Mouse (Mus musculus) liver, embryonic 11.5 days (tissue): ENCODE data around the gene Slc36a1. TPM values are rescaled to one million over a fixed set of nuclear protein-coding genes. Genes with fewer than 3 reads are reported as not detected.

ENCODE experiments used
- ATAC-seq: fragments of 200-750 bp; cut with Nextera tagmentation; replicated peaks from 2 replicates; pipeline ENCODE4 v1.8.0; 2017; ENCODE audit warnings: moderate number of reproducible peaks, mild to moderate bottlenecking, moderate TSS enrichment, moderate library complexity; ENCODE audit not compliant: low FRiP score
- DNase-seq: peaks from one replicate; pipeline ENCODE4 v3.0.0-alpha.2; 2017; ENCODE audit warnings: low spot score
- H3K27ac ChIP-seq: fragments of 300-500 bp; sonication (generic); 2 replicates; pipeline ENCODE4 v1.5.1; 2014; ENCODE audit warnings: mild to moderate bottlenecking, low read depth, low read length, control low read depth
- H3K27me3 ChIP-seq: fragments of 300-500 bp; sonication (generic); replicated peaks from 2 replicates; pipeline ENCODE4 v1.6.1; 2014; ENCODE audit warnings: low read length, mixed read lengths; ENCODE audit not compliant: control insufficient read depth, insufficient read depth
- H3K36me3 ChIP-seq: fragments of 300-500 bp; sonication (generic); 2 replicates; pipeline ENCODE4 v1.6.1; 2014; ENCODE audit warnings: mild to moderate bottlenecking, low read length, moderate library complexity, mixed read lengths; ENCODE audit not compliant: control insufficient read depth, insufficient read depth
- H3K4me1 ChIP-seq: fragments of 300-500 bp; sonication (generic); replicated peaks from 2 replicates; pipeline ENCODE4 v1.6.1; 2014; ENCODE audit warnings: low read length, mixed read lengths; ENCODE audit not compliant: control insufficient read depth, insufficient read depth
- H3K4me2 ChIP-seq: fragments of 300-500 bp; sonication (generic); 2 replicates; pipeline ENCODE4 v1.6.1; 2014; ENCODE audit warnings: mild to moderate bottlenecking, control low read depth, moderate library complexity
- H3K4me3 ChIP-seq: fragments of 300-500 bp; sonication (generic); 2 replicates; pipeline ENCODE4 v1.5.1; 2014; ENCODE audit warnings: low read depth, low read length, control low read depth
- H3K9ac ChIP-seq: fragments of 300-500 bp; sonication (generic); 2 replicates; pipeline ENCODE4 v1.6.1; 2014; ENCODE audit warnings: low read depth, low read length, control low read depth
- H3K9me3 ChIP-seq: fragments of 300-500 bp; sonication (generic); 2 replicates; pipeline ENCODE4 v1.6.1; 2016; ENCODE audit warnings: low read length, inconsistent platforms, mixed read lengths; ENCODE audit not compliant: control insufficient read depth
- WGBS: fragments of 180-500 bp; shearing (Covaris S2); extraction: QIAGEN DNeasy Blood & Tissue Kit; methylation state at CpG from one replicate; pipeline ENCODE4 v1.1.7; 2014; 5-methylcytosine and 5-hydroxymethylcytosine counted together
- polyA plus RNA-seq: library from polyadenylated mRNA; unstranded; fragments of >200 nt; fragmentation: Nextera tagmentation; extraction: Ambion mirVana; gene quantifications from 2 replicates; pipeline ENCODE4 v1.2.1, GENCODE M21; 2014

The Slc36a1 gene
- polyA plus RNA-seq, 1 experiment from 2014 or later: 2.9 TPM

DNA sequence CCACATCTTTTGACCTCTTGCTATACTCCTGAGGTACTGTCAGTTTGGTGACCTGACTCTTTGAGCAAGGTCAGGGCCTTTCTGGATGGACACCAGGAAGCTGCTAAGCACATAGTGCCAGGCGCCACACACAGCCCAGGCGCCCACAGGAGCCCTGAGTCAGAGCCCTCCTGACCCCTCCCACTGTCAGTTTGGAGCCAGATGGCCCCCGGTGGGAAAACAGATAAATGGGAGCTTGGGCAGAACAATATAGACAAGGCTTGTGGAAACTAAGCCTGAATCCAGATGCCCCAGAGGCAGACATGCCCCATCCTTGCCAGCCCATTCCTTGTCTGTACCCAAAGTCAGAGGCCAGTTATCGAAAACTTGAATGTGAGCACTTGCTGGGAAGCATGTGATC, 30.6 kb downstream of the Slc36a1 start:
- DNase-seq (no peak), ATAC-seq (no peak)
- no peaks in the 10 kb centered on the region for H3K4me1 ChIP-seq
- 75% methylated on average over 4 of the region's 4 CpGs for WGBS
- H3K27ac ChIP-seq: no peak overlapping the region
- H3K4me3 ChIP-seq: no peak overlapping the region
- no peak overlapping the region for H3K9ac ChIP-seq
- H3K9me3 ChIP-seq: no peaks in the 10 kb centered on the region
- H3K36me3 ChIP-seq: no peaks in the 10 kb centered on the region; the same call in 1 of the 2 replicates
- H3K4me2 ChIP-seq: no peak overlapping the region
- H3K27me3 ChIP-seq: no peaks in the 10 kb centered on the region; the same call in 1 of the 2 replicates

DNA sequence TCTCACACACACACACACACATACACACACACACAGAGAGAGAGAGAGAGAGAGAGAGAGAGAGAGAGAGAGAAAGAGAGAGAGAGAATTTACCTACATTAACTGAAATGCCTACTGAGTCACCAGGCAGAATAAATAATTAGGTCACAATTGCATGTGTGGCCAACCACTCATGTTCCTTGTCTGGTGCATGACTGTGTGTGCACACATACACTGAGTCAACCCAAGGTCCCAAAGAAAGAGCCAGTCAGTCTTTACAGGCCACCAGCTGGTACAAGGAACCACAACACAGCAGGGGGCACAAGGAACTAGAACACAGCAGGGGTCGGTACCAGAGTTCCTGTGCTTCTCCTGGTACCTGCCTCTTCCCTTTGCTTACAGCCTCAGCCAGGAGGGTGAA, 32.7 kb downstream of the Slc36a1 start:
- H3K9ac ChIP-seq: no peak overlapping the region
- H3K27ac ChIP-seq: no peak overlapping the region
- 52% methylated on average over 1 of the region's 1 CpGs for WGBS
- H3K36me3 ChIP-seq: no peaks in the 10 kb centered on the region; the same call in 1 of the 2 replicates
- H3K4me2 ChIP-seq: no peak overlapping the region
- no peaks in the 10 kb centered on the region; the same call in 1 of the 2 replicates for H3K27me3 ChIP-seq
- DNase-seq: no peak
- no peaks in the 10 kb centered on the region for H3K4me1 ChIP-seq
- H3K4me3 ChIP-seq: no peak overlapping the region
- H3K9me3 ChIP-seq: no peaks in the 10 kb centered on the region
- ATAC-seq: no peak

DNA sequence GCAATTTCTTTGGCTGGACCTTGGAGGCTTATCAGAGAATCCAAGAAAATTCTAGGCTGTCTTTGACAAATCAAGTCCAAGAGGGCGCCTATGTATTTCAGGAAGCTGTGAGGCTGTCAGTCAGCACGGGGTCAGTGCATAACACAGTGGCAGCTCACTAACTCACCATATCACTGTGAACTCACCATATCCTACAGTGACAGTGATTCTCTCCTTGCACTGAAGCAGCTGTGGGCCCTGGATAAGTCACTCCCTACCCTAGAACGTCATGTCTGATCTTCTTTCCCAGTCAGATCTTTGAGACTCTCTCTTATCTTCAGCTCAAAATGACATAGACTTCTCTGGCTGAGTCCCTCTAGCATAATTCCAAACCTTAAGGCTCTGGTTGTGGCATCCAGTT, 35.3 kb downstream of the Slc36a1 start:
- no peaks in the 10 kb centered on the region for H3K4me1 ChIP-seq
- 50% methylated on average over 3 of the region's 3 CpGs for WGBS
- no peak; the same call in 1 of the 2 replicates for ATAC-seq

DNA sequence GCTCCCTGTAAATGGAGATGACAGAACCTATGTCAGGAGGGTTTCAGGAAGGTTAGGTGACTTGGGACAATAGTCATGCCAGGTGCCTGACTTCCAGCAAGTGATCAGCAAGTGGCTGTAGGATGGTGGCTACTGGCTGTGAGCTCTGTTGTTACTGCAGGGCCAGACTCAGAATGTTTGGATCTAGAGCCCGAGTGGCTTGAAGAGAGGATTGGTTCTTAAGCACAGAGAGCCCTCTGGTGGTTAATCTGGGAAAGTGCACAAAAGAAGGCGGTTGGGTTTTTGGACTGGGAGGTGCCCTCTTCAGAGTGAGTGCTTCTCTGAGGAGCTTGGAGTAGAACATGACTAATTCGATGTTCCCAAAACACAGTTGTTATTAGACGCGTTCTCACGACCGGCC, 36.4 kb downstream of the Slc36a1 start:
- Histone ChIP-seq H3K4me3 (no peak overlapping the region), H3K27me3 (no peaks in the 10 kb centered on the region; the same call in 1 of the 2 replicates), H3K36me3 (no peaks in the 10 kb centered on the region), H3K9me3 (no peaks in the 10 kb centered on the region), H3K4me1 (no peaks in the 10 kb centered on the region), H3K9ac (no peak overlapping the region), H3K4me2 (no peak overlapping the region), H3K27ac (no peak overlapping the region)
- ATAC-seq (no peak), DNase-seq (no peak)
- 64% methylated on average over 7 of the region's 7 CpGs for WGBS

More for the DNA sequence above, 35.3 kb downstream of the Slc36a1 start:
- Histone ChIP-seq H3K9me3 (no peaks in the 10 kb centered on the region), H3K27me3 (no peaks in the 10 kb centered on the region; the same call in 1 of the 2 replicates), H3K9ac (no peak overlapping the region), H3K36me3 (no peaks in the 10 kb centered on the region), H3K27ac (no peak overlapping the region), H3K4me2 (no peak overlapping the region), H3K4me3 (no peak overlapping the region)
- no peak for DNase-seq

DNA sequence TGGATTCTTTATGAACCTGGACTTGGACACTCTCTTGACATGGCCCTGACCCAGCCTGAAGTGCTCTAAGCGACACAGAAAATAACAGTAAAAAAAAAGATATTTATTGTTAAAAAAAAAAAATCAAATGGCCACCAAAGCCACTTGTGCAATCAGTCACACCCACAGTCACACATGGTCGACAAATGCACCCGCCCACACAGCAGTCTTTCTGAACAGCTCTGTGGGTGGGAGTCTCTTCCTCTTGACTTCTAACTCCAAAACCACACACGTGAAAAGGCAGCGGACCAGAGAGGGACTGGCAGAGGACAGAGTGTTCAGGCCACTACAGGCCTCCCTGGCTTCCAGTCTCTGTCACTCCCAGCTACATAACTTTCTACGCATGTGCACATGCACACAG, 46.4 kb downstream of the Slc36a1 start:
- no peak overlapping the region for H3K9ac ChIP-seq
- H3K36me3 ChIP-seq: no peaks in the 10 kb centered on the region
- H3K27ac ChIP-seq: no peak overlapping the region
- ATAC-seq: no peak
- DNase-seq: no peak
- H3K4me1 ChIP-seq: no peaks in the 10 kb centered on the region
- H3K4me3 ChIP-seq: no peak overlapping the region
- no peak overlapping the region for H3K4me2 ChIP-seq
- no peaks in the 10 kb centered on the region for H3K9me3 ChIP-seq
- WGBS: 63% methylated on average over 6 of the region's 6 CpGs
- no peaks in the 10 kb centered on the region for H3K27me3 ChIP-seq

DNA sequence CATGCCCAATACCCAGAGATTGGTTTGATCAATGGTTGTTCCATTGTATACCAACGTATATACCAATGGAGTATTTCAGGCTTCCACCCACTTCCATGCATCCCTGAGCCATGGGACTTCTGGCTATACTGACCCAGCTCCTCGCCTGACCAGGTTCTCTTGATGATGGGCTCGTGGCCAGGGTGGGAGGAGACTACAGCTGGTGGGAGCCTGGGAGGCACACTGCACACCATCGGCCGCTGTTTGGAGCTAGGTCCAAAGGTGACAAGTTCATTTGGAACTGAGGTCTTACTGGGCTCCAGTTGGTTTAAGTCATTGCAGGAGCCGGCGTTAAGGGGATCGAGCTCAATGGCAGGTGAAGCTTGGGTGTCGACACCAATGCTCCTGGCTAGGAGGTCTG, 49.2 kb downstream of the Slc36a1 start:
- no peaks in the 10 kb centered on the region for H3K27me3 ChIP-seq
- WGBS: 81% methylated on average over 9 of the region's 9 CpGs
- H3K36me3 ChIP-seq: no peaks in the 10 kb centered on the region
- no peaks in the 10 kb centered on the region for H3K9me3 ChIP-seq
- H3K4me1 ChIP-seq: no peaks in the 10 kb centered on the region
- H3K4me3 ChIP-seq: no peak overlapping the region
- ATAC-seq (no peak), DNase-seq (no peak)
- H3K9ac ChIP-seq: no peak overlapping the region
- no peak overlapping the region for H3K4me2 ChIP-seq
- no peak overlapping the region for H3K27ac ChIP-seq

DNA sequence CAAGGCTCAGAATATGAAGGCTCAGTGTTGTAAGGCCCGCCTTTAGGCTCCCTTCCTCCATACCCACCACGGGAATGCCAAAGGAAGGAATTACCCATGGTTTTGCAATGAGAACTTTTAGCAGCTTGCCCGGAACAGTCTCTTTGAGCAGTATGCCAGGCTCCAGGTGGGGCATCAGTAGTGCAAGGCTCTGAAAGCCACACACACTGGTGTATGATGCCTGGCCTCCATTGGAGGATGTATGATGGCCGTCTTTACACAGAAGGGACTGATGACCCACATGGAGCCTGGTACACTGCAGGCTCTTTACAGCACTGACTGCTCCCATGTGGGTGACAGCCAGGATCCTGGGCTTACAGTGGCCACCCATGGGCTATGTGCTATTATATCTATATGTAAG, 57.0 kb downstream of the Slc36a1 start:
- WGBS: 67% methylated on average over 4 of the region's 4 CpGs
- H3K4me1 ChIP-seq: no peaks in the 10 kb centered on the region
- no peak overlapping the region for H3K4me2 ChIP-seq
- H3K27me3 ChIP-seq: no peaks in the 10 kb centered on the region
- H3K9me3 ChIP-seq: no peaks in the 10 kb centered on the region
- no peak for DNase-seq
- no peak for ATAC-seq
- H3K36me3 ChIP-seq: no peaks in the 10 kb centered on the region
- no peak overlapping the region for H3K9ac ChIP-seq
- H3K27ac ChIP-seq: no peak overlapping the region
- H3K4me3 ChIP-seq: no peak overlapping the region

DNA sequence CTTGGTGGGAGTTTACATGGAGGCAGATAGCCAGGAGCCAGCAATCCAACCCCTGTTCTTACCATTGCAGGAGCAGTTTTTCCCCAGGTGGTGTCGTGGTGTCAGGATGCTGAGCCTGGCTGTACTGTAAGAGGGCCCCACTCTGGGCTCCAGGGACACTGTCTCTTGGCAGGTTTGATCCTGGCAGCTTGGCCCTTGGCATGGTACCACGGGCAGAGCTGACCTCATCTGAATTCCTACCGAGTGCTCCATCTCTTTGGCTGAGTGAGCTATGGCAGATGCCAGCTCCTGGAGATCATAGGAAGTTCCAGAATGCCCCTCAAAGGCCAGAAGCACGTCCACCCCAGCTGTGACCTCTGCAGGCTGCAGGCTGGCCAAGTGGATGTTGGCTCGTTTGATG, 57.9 kb downstream of the Slc36a1 start:
- H3K4me3 ChIP-seq: no peak overlapping the region
- ATAC-seq: no peak
- WGBS: 69% methylated on average over 5 of the region's 5 CpGs
- no peak overlapping the region for H3K9ac ChIP-seq
- no peak overlapping the region for H3K4me2 ChIP-seq
- no peaks in the 10 kb centered on the region for H3K9me3 ChIP-seq
- H3K27me3 ChIP-seq: no peaks in the 10 kb centered on the region
- no peak for DNase-seq
- no peaks in the 10 kb centered on the region for H3K4me1 ChIP-seq
- H3K36me3 ChIP-seq: no peaks in the 10 kb centered on the region
- H3K27ac ChIP-seq: no peak overlapping the region

DNA sequence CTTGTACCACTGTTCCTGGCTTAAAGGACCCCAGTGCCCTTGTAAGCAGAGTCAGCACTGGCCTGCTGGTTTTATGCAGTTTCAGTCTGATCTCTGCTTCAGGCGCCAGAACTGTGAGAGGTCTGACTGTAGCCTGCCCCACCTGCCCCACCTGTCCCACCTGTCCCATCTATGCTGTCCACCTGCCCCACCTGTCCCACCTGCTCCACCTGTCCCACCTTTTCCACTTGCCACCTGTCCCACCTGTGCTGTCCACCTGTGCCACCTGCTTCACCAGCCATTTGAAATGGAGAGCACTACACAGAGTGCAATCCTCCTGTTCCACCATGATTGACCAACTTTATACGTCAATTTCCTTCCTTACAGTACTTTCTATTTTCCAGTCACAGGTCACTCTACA, 60.2 kb downstream of the Slc36a1 start:
- Histone ChIP-seq H3K4me3 (no peak overlapping the region), H3K27ac (no peak overlapping the region), H3K4me2 (no peak overlapping the region), H3K9me3 (no peaks in the 10 kb centered on the region), H3K4me1 (no peaks in the 10 kb centered on the region), H3K27me3 (no peaks in the 10 kb centered on the region), H3K36me3 (no peaks in the 10 kb centered on the region), H3K9ac (no peak overlapping the region)
- DNase-seq (no peak), ATAC-seq (no peak)
- 80% methylated on average over 2 of the region's 2 CpGs for WGBS
